Mouse (Mus musculus) limb, embryonic 10.5 days (tissue): ENCODE measurements at regions not wholly inside any gene's neighbourhood (a gene's known extent, or its start where the extent isn't known, plus 50 kb on each side); places are given as distances from the start of the nearest gene placed in this dataset.
A peak's percentile ranks its signal among the peaks of the same experiment; 100 is the strongest.

ENCODE experiments used
- DNase-seq: peaks from one replicate; pipeline ENCODE4 v3.0.0-alpha.2; 2017; ENCODE audit warnings: low spot score
- H3K27ac ChIP-seq: fragments of 300-500 bp; sonication (generic); 2 replicates; pipeline ENCODE4 v1.5.1; 2016; ENCODE audit warnings: mild to moderate bottlenecking
- H3K27me3 ChIP-seq: fragments of 300-500 bp; sonication (generic); 2 replicates; pipeline ENCODE4 v1.6.1; 2016; ENCODE audit warnings: low read depth, mild to moderate bottlenecking; ENCODE audit not compliant: poor library complexity, severe bottlenecking
- H3K36me3 ChIP-seq: fragments of 300-500 bp; sonication (generic); 2 replicates; pipeline ENCODE4 v1.6.1; 2016; ENCODE audit warnings: mild to moderate bottlenecking, moderate library complexity
- H3K4me1 ChIP-seq: fragments of 300-500 bp; sonication (generic); 2 replicates; pipeline ENCODE4 v1.6.1; 2016
- H3K4me3 ChIP-seq: fragments of 300-500 bp; sonication (generic); 2 replicates; pipeline ENCODE4 v1.5.1; 2016; ENCODE audit warnings: mild to moderate bottlenecking, moderate library complexity
- H3K9me3 ChIP-seq: fragments of 300-500 bp; sonication (generic); replicated peaks from 2 replicates; pipeline ENCODE4 v1.6.1; 2016; ENCODE audit warnings: mild to moderate bottlenecking
- WGBS: fragments of 180-500 bp; shearing (Covaris S2); methylation state at CpG from one replicate; pipeline ENCODE4 v1.1.7; 2016; 5-methylcytosine and 5-hydroxymethylcytosine counted together

DNA sequence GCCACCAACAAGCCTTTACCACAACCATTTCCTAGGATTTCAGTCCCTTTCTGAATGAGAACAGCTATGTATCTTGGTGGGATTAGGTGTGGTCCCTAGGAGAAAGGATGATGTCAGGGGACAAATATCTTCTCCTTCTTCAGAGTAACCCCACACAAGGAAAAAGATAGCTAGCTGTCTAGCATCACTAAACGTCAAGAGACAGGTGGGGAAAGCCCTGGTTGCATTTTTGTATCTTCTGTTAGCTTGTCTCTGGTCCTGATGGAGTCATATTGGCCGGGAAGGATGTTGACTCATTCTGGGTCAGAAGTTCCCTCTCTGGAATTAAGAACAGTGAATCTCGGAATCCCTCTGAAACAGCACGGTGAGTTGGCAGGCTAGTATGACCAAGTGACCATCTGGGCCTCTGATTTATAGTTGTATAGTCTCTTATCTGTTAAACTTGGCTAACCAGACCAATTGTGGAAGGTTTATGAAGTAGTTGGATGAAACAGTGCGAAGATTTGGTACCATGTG, 327.4 kb downstream of the Lmx1a start:
- no peaks in the 10 kb centered on the region for H3K36me3 ChIP-seq
- no peaks in the 10 kb centered on the region for H3K9me3 ChIP-seq
- WGBS, result 82% methylated on average over 5 of the region's 5 CpGs
- H3K4me3 ChIP-seq, result no peak overlapping the region
- H3K27me3 ChIP-seq, result no peaks in the 10 kb centered on the region
- H3K27ac ChIP-seq, result no peak overlapping the region
- DNase-seq, result no peak
- no peaks in the 10 kb centered on the region for H3K4me1 ChIP-seq

DNA sequence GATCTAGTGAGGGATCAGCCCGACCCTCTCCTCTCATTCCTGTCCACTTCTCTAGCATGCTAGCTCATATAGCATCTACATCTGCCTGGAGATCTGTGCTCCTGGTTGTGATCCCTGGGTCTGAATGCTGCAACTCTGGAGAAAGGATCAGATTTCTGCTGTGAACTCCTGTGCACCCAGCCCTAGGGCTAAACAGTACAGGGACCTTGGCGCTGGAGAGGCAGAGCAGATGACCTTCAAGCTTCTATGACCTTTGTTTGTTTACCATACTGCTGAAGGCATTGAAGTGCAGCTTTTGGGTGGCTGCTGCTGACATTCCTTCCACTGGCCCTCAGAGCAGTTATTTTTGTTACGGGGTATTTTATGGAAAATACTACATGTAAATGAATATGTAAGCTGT, 337.4 kb downstream of the Lmx1a start:
- no peak for DNase-seq
- no peaks in the 10 kb centered on the region for H3K27me3 ChIP-seq
- no peaks in the 10 kb centered on the region for H3K36me3 ChIP-seq
- no peaks in the 10 kb centered on the region for H3K9me3 ChIP-seq
- H3K4me3 ChIP-seq, result no peak overlapping the region
- whole genome bisulfite sequencing, result 76% methylated on average over 3 of the region's 3 CpGs
- H3K27ac ChIP-seq, result no peak overlapping the region
- H3K4me1 ChIP-seq, result peaks cover 10% of the 10 kb centered on the region

DNA sequence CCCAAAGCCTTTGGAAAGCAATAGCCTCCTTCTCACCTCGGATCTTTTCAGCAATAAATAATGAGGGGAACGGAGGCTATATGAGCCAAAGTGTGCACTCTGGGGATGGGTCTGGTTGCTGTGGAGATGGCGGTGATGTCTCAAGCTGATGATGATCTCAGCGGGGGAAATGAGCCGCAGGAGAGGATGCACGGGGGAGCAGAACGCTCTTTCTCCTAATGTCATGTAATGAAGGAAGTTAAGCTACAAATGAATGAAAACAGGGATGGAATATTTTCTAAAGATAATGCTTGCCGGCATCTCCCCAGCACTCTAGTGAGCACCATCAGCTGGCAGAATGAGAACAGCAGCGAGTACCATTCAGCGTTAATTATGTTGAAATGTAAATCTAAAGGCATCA, 355.7 kb downstream of the Lmx1a start:
- Histone ChIP-seq H3K27ac (no peak overlapping the region), H3K4me1 (no peaks in the 10 kb centered on the region), H3K27me3 (peaks cover 3% of the 10 kb centered on the region; the same call in 1 of the 2 replicates), H3K4me3 (no peak overlapping the region), H3K9me3 (no peaks in the 10 kb centered on the region), H3K36me3 (no peaks in the 10 kb centered on the region)
- no peak for DNase-seq
- 82% methylated on average over 10 of the region's 10 CpGs for WGBS

DNA sequence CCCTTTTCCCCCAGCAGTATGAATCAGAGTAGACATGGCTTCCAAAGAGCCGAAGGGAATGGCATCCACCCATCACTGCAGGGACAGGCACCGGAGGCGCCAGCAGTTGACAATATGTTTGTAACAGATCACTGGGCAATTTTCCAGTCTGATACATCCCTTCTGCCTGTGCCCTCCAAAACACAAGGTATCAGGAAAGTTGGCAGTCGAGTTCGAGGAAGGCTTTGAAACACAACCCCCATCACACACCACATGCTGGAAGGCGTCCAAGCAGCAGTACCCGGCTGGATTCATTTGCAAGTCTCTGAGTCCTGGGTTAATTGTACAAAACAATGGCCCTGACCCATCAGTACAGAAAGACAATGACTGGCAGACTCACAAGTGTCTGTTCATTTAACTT, 357.3 kb downstream of the Lmx1a start:
- WGBS, result 88% methylated on average over 7 of the region's 7 CpGs
- Histone ChIP-seq H3K27me3 (peaks cover 3% of the 10 kb centered on the region; the same call in 1 of the 2 replicates), H3K4me3 (no peak overlapping the region)

DNA sequence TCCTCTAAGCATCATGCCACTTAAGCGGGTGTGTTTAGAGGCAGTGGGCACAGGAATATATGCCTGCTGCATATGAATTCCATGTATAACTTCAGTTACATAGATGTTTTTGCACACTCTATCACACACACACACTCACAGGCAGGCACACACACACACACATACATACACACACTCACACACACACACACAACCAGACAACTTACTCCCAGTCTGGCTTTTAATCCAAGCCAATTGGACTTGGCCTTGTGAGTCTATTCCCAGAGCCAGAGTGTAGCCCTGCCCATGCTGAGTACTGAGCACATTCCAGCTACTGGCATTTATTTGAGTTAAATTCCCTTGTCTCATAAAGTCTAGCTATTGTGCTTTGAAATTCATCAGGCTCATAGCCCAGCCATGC, 357.7 kb downstream of the Lmx1a start:
- H3K27ac ChIP-seq, result no peak overlapping the region
- 91% methylated on average over 1 of the region's 1 CpGs for WGBS
- no peaks in the 10 kb centered on the region for H3K9me3 ChIP-seq
- no peak overlapping the region for H3K4me3 ChIP-seq
- peaks cover 3% of the 10 kb centered on the region; the same call in 1 of the 2 replicates for H3K27me3 ChIP-seq
- H3K36me3 ChIP-seq, result no peaks in the 10 kb centered on the region
- no peaks in the 10 kb centered on the region for H3K4me1 ChIP-seq
- no peak for DNase-seq

More for the DNA sequence above, 357.3 kb downstream of the Lmx1a start:
- no peak for DNase-seq
- H3K4me1 ChIP-seq, result no peaks in the 10 kb centered on the region
- H3K9me3 ChIP-seq, result no peaks in the 10 kb centered on the region
- no peak overlapping the region for H3K27ac ChIP-seq
- H3K36me3 ChIP-seq, result no peaks in the 10 kb centered on the region

DNA sequence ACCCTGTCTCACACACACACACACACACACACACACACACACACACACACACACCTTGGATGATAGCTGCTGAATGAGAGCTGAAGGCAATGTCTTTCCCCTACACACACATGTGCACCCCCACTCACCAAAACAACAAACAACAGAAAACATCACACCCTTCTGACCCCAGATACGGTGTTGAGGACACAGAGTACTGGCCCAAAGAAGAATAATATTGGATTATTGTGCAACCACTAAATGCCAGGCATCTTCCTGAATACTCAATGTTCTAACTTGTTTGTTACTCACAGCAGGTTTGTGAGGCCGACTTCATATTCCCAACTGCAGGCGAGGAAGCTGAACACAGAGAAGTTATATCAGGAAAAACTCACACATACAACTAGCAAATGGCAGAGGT, 360.9 kb downstream of the Lmx1a start:
- 89% methylated on average over 3 of the region's 3 CpGs for WGBS
- Histone ChIP-seq H3K4me1 (no peaks in the 10 kb centered on the region), H3K9me3 (no peaks in the 10 kb centered on the region), H3K27ac (no peak overlapping the region), H3K36me3 (no peaks in the 10 kb centered on the region), H3K4me3 (no peak overlapping the region), H3K27me3 (no peaks in the 10 kb centered on the region)
- no peak for DNase-seq

DNA sequence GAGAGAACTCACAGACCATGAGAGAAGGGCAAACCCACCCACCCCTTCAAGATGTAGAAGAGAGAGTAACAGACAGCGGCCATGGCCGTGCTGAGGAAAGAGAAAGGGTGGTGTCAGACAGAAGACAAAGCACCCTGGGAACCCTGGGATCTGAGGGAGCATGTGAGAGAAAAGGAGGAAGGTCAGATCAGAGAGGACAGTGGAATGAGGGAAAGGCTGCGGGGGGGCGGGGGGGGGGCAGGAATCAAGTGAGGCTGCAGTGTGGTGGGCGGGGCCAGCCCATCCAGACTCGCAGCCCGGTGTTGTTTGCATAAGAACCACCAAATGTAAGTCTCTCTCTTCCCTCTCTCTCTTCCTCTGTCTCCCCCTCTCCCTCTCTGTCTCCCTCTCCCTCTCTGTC, 367.4 kb downstream of the Lmx1a start:
- H3K9me3 ChIP-seq, result no peaks in the 10 kb centered on the region
- WGBS, result 4% methylated on average over 7 of the region's 7 CpGs
- no peak for DNase-seq
- H3K4me3 ChIP-seq, result no peak overlapping the region
- H3K27me3 ChIP-seq, result no peaks in the 10 kb centered on the region
- peak overlapping the region; percentile 19; the same call in 1 of the 2 replicates for H3K27ac ChIP-seq
- peaks cover 5% of the 10 kb centered on the region; the same call in 1 of the 2 replicates for H3K4me1 ChIP-seq
- H3K36me3 ChIP-seq, result no peaks in the 10 kb centered on the region

DNA sequence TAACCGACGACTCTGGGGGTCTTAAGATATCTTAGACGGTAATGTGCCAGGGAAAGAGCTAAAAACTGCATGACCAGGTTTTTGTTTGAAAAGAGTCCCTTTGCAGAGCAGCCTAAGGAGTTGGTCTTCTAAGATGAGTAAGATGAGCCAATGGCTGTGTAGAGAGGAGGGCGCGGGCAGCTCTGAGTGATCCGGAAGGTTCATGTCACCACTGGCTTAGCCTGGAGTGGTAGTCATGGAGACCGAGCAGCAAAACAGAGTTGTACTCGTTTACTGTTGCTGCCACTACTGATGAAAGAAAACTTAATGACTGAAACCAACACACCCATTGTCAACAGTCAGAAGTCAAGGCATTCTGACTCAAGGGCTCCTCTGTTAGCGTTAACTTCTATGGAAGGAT, 368.4 kb downstream of the Lmx1a start:
- no peak for DNase-seq
- Histone ChIP-seq H3K36me3 (no peaks in the 10 kb centered on the region), H3K9me3 (no peaks in the 10 kb centered on the region), H3K27ac (no peak overlapping the region), H3K27me3 (no peaks in the 10 kb centered on the region), H3K4me3 (no peak overlapping the region), H3K4me1 (peaks cover 5% of the 10 kb centered on the region; the same call in 1 of the 2 replicates)
- whole genome bisulfite sequencing, result 85% methylated on average over 9 of the region's 9 CpGs

DNA sequence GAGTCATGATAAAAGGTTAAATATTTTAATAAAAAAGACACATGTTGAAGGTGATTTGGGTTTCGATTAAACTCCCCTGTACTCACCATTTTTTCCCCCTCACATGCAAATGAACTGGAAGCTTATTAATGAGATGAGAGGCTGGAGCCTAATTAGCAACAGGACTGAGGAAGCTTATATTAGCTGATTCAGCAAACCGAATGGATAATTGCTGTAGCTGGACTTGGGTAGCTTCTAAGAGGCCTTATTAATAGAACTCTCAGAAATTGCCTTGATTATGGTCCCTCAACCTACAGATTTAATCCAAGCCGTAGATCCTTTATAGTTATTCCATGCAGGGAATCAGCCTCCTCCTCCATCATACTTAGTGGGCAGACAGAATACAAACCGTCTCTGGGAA, 369.7 kb downstream of the Lmx1a start:
- peaks cover 5% of the 10 kb centered on the region; the same call in 1 of the 2 replicates for H3K4me1 ChIP-seq
- no peaks in the 10 kb centered on the region for H3K9me3 ChIP-seq
- H3K27ac ChIP-seq, result no peak overlapping the region
- no peak for DNase-seq
- WGBS, result 87% methylated on average over 4 of the region's 4 CpGs
- no peak overlapping the region for H3K4me3 ChIP-seq
- H3K27me3 ChIP-seq, result no peaks in the 10 kb centered on the region
- H3K36me3 ChIP-seq, result no peaks in the 10 kb centered on the region

DNA sequence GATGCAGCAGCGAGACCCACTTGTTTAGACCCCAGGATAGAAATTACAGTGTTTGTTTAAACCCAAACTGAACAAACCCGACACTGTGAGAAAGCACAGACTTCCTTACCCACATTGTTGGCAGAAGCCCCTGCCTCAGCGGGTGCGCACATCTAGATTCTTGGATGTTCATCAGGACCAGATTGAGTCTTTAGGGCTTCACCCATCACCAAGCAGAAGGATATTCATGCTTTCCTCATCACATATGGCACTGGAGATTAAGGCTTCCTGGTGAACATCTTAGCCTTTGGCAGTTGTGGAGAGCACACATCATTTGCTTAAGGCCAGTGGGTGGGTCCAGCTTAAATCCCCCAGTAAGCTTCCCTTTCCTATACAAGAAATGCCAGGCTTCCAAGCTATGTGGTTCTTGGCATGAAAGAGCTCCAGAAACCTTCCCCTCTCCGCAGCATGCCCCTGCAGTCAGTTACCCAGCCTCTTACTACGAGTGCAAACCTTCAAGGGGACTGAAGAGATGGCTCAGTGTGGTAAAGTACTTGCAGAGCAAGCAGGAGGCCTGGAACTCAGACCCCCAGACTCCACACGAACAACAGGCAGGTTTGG, 367.9 kb downstream of the Pbx1 start:
- no peaks in the 10 kb centered on the region for H3K36me3 ChIP-seq
- no peak overlapping the region for H3K27ac ChIP-seq
- no peaks in the 10 kb centered on the region for H3K9me3 ChIP-seq
- no peak for DNase-seq
- H3K4me3 ChIP-seq, result no peak overlapping the region
- H3K4me1 ChIP-seq, result 0 out of 2 replicates have a peak, but pooled peaks cover 3% of the 10 kb centered on the region
- WGBS, result 82% methylated on average over 7 of the region's 7 CpGs
- H3K27me3 ChIP-seq, result no peaks in the 10 kb centered on the region

DNA sequence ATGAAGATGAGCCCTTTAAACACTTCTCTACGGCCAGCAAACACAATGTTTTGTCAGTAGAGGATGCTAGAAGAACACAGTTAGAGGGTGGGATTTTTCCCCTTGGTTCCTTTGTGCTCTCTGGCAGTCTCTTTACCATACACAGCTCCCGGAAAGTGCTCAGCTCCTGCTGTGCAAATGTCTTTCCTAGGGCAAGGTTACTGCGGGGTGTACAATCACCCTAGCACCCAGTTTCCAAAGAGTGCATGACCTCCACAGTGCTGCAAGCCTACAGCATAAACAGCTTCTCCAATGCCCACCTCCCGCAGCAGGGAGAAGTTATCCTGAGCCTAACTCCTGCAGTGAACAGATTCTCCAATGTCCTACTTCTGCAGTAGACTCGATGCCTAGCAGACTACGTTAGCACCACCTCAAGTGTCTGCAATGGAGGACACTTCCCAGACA, 366.4 kb downstream of the Pbx1 start:
- Histone ChIP-seq H3K27me3 (no peaks in the 10 kb centered on the region), H3K4me3 (no peak overlapping the region), H3K36me3 (no peaks in the 10 kb centered on the region), H3K27ac (no peak overlapping the region), H3K4me1 (0 out of 2 replicates have a peak, but pooled peaks cover 3% of the 10 kb centered on the region), H3K9me3 (no peaks in the 10 kb centered on the region)
- DNase-seq, result no peak
- 54% methylated on average over 6 of the region's 6 CpGs for WGBS

DNA sequence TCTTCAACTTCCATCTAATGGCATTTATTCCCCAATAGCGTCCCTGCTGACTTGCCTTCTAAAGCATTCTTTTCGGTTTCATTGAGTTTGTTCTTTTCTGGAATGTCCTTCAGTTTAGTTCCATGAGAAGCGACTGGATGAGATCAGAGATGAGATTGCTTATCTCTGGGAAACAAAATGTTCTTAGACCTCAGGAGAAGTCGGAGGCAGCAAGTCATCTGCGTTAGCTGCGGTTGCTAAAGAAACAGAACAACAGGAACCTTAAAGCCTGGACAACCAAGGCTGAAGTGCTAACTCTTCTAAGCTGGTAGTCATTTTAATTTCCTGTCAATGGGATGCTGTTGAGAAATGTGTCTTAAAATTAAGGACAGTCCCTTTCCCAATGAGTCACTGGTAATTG, 365.3 kb downstream of the Pbx1 start:
- 84% methylated on average over 6 of the region's 6 CpGs for WGBS
- no peaks in the 10 kb centered on the region for H3K36me3 ChIP-seq
- no peaks in the 10 kb centered on the region for H3K27me3 ChIP-seq
- no peaks in the 10 kb centered on the region for H3K9me3 ChIP-seq
- 0 out of 2 replicates have a peak, but pooled peaks cover 3% of the 10 kb centered on the region for H3K4me1 ChIP-seq
- H3K27ac ChIP-seq, result no peak overlapping the region
- DNase-seq, result no peak
- H3K4me3 ChIP-seq, result no peak overlapping the region

DNA sequence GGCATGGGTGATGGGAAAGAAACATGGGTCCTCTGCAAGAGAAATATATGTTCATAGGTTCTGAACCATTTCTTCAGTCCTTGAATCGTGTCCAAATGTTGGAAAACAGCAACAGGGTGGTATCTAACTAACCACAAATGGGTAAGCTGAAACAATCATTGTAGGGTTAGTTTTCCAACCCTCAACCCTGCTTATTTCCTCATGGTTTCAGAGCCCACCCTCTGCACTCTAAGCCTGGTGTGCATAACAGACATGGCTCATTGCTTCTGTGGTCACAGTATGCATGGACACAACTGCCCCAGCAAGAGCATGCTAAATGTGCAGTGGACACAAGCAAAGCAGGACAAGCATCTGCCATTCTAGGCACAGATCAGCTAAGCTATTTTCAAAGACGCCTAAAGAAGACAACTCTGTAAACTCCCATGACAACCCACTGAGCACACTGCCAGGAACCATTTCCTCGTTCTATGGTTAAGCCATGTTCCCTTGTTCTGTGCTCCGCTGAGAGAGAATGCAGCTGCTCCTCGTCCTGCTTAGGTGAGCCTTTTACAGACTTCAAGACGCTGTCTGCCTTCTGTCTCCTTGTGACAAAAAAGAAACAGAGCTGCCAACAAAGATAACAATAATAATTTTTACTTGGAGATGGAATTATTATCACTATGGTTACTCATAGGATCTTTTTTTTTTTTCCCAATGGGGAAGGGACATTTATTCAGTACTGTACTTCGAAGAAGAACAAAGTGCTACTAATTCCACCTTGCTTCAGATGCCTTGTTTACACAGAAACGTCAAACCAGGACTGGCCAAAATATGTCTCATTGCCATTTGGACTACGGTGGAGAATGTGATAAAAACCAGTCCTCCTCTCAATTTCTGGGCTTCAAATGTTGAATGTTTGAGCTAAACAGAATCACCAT, 363.8 kb downstream of the Pbx1 start:
- no peak overlapping the region for H3K4me3 ChIP-seq
- WGBS, result 86% methylated on average over 9 of the region's 9 CpGs
- H3K4me1 ChIP-seq, result 0 out of 2 replicates have a peak, but pooled peaks cover 3% of the 10 kb centered on the region
- no peak overlapping the region for H3K27ac ChIP-seq
- no peaks in the 10 kb centered on the region for H3K36me3 ChIP-seq
- no peaks in the 10 kb centered on the region for H3K9me3 ChIP-seq
- DNase-seq, result no peak
- H3K27me3 ChIP-seq, result no peaks in the 10 kb centered on the region
